Mouse (Mus musculus) forebrain, embryonic 15.5 days (tissue): ENCODE data around the gene Rcbtb2. TPM values are rescaled to one million over a fixed set of nuclear protein-coding genes. Genes with fewer than 3 reads are reported as not detected.

Experiments
- ATAC-seq: fragments of 200-750 bp; cut with Nextera tagmentation; replicated peaks from 2 replicates; pipeline ENCODE4 v1.8.0; 2017; ENCODE audit warnings: mild to moderate bottlenecking, moderate TSS enrichment, moderate library complexity
- H3K27ac ChIP-seq: fragments of 300-500 bp; sonication (generic); replicated peaks from 2 replicates; pipeline ENCODE4 v1.5.1; 2015; ENCODE audit warnings: mild to moderate bottlenecking, inconsistent platforms
- H3K27me3 ChIP-seq: fragments of 300-500 bp; sonication (generic); 2 replicates; pipeline ENCODE4 v1.6.1; 2015; ENCODE audit warnings: inconsistent platforms
- H3K36me3 ChIP-seq: fragments of 300-500 bp; sonication (generic); 2 replicates; pipeline ENCODE4 v1.6.1; 2015; ENCODE audit warnings: mild to moderate bottlenecking, inconsistent platforms
- H3K4me1 ChIP-seq: fragments of 300-500 bp; sonication (generic); 2 replicates; pipeline ENCODE4 v1.6.1; 2015; ENCODE audit warnings: inconsistent platforms
- H3K4me2 ChIP-seq: fragments of 300-500 bp; sonication (generic); replicated peaks from 2 replicates; pipeline ENCODE4 v1.6.1; 2015; ENCODE audit warnings: mild to moderate bottlenecking, inconsistent platforms
- H3K4me3 ChIP-seq: fragments of 300-500 bp; sonication (generic); 2 replicates; pipeline ENCODE4 v1.5.1; 2015; ENCODE audit warnings: mild to moderate bottlenecking, inconsistent platforms
- H3K9ac ChIP-seq: fragments of 300-500 bp; sonication (generic); replicated peaks from 2 replicates; pipeline ENCODE4 v1.6.1; 2015; ENCODE audit warnings: mild to moderate bottlenecking, inconsistent platforms
- H3K9me3 ChIP-seq: fragments of 300-500 bp; sonication (generic); 2 replicates; pipeline ENCODE4 v1.6.1; 2016; ENCODE audit warnings: inconsistent platforms
- WGBS: fragments of 180-500 bp; shearing (Covaris S2); methylation state at CpG from one replicate; pipeline ENCODE4 v1.1.7; 2015; ENCODE audit warnings: mixed read lengths; 5-methylcytosine and 5-hydroxymethylcytosine counted together
- polyA plus RNA-seq: library from polyadenylated mRNA; unstranded; fragments of >200 nt; fragmentation: Nextera tagmentation; extraction: Ambion mirVana; gene quantifications from 2 replicates; pipeline ENCODE4 v1.2.1, GENCODE M21; 2015

Gene Rcbtb2
- polyA plus RNA-seq, 1 experiment from 2014 or later: 90.8 TPM

GRCm38 (mm10) chr14:73118482-73119347 is 4.1 kb upstream of the Rcbtb2 start:
- Histone ChIP-seq H3K4me1 (no peaks in the 10 kb centered on the region), H3K4me3 (no peak overlapping the region), H3K4me2 (no peak overlapping the region), H3K27me3 (no peaks in the 10 kb centered on the region), H3K9me3 (no peaks in the 10 kb centered on the region), H3K27ac (no peak overlapping the region), H3K9ac (no peak overlapping the region), H3K36me3 (no peaks in the 10 kb centered on the region)
- 74% methylated on average over 14 of the region's 14 CpGs for WGBS
- no peak for ATAC-seq

GRCm38 (mm10) chr14:73119459-73119858 is 3.4 kb upstream of the Rcbtb2 start:
- no peaks in the 10 kb centered on the region for H3K27me3 ChIP-seq
- ATAC-seq: no peak
- no peak overlapping the region for H3K27ac ChIP-seq
- no peaks in the 10 kb centered on the region for H3K4me1 ChIP-seq
- 53% methylated on average over 6 of the region's 6 CpGs for WGBS
- H3K36me3 ChIP-seq: no peaks in the 10 kb centered on the region
- no peaks in the 10 kb centered on the region for H3K9me3 ChIP-seq
- H3K9ac ChIP-seq: no peak overlapping the region
- no peak overlapping the region for H3K4me2 ChIP-seq
- no peak overlapping the region for H3K4me3 ChIP-seq

DNA sequence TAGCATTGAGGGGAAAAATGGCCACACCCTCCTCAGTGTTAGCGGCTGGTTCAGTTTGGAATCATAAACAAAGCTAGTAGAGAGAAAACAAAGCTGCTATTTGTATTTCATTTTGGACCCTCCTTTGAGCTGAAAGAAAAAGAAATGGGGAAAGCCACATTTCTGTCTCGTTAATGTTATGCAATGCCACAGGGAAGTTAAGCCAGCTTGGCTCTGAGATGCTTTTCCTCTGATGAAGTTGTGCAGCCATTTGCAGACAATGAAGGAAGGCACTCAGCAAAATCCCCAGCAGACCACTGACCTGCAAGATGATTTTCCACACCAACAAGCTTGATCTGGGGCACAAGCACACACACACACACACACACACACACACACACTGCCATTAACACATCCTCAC is 2.9 kb upstream of the Rcbtb2 start:
- Histone ChIP-seq H3K4me1 (no peaks in the 10 kb centered on the region), H3K27ac (no peak overlapping the region), H3K4me2 (no peak overlapping the region), H3K36me3 (no peaks in the 10 kb centered on the region), H3K9ac (no peak overlapping the region), H3K27me3 (no peaks in the 10 kb centered on the region), H3K4me3 (no peak overlapping the region), H3K9me3 (no peaks in the 10 kb centered on the region)
- WGBS: 24% methylated on average over 2 of the region's 2 CpGs
- no peak for ATAC-seq

DNA sequence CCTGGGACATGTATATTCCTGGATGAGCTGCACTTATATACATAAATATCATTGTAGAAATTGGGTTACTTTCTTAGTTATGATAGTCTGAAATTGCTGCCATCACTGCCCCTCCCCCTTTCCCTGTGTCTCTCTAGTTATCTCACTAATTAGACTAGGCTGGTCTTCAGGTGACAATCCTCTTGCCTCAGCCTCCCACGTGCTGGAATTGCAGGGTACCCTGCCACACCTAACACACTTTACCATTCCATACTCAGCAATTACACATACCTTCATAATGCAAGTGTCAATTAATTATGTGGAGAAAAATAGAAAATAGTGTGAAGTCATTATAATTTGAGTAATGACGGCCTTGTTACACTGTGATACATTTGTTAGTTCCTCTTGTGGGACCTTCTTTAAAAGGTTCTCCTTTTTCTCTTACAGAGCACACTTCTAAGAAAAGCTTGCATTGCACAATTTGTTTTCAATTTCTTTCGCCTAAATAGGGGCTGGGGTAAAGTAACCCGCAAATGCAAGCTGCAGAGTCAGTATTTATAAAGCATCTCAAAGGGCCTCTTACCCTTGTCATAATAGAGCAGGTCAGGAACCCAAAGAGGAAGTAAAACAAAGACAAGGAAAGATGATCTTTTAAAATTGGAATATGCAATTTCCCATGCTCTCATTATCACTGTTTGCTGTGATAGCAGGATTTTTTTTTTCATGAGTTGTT is 470 bp upstream of the Rcbtb2 start:
- no peaks in the 10 kb centered on the region for H3K4me1 ChIP-seq
- ATAC-seq: no peak
- H3K9me3 ChIP-seq: no peaks in the 10 kb centered on the region
- no peaks in the 10 kb centered on the region for H3K27me3 ChIP-seq
- 49% methylated on average over 4 of the region's 4 CpGs for WGBS
- H3K4me2 ChIP-seq: no peak overlapping the region
- H3K9ac ChIP-seq: no peak overlapping the region
- no peaks in the 10 kb centered on the region for H3K36me3 ChIP-seq
- no peak overlapping the region for H3K4me3 ChIP-seq
- no peak overlapping the region for H3K27ac ChIP-seq

- Histone ChIP-seq H3K27ac (no peak overlapping the region), H3K4me1 (no peaks in the 10 kb centered on the region), H3K9ac (no peak overlapping the region), H3K9me3 (no peaks in the 10 kb centered on the region), H3K36me3 (no peaks in the 10 kb centered on the region), H3K27me3 (no peaks in the 10 kb centered on the region), H3K4me3 (no peak overlapping the region), H3K4me2 (no peak overlapping the region)
- no peak for ATAC-seq
- 93% methylated on average over 9 of the region's 9 CpGs for WGBS
Measured at GRCm38 (mm10) chr14:73123381-73123780, 544 bp downstream of the Rcbtb2 start.

DNA sequence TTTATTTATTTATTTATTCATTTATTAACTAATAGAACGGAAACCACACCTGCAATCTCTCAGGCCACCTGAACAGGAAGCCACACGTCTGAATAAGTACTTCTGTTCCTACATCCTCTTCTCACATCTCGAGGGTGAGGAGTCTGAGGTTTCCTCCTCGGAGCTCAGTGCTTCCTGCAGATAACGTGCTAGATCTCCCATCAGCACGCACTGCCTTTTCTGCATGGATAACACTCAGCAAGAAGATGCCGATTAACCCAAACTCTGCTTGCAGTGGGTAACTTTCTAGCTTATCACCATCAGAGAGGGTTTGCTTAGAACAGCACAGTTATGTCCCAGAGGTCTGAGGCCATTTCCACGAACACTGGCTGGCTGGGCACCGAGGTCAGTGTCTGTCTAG is 949 bp downstream of the Rcbtb2 start:
- Histone ChIP-seq H3K9ac (no peak overlapping the region), H3K4me2 (no peak overlapping the region), H3K9me3 (no peaks in the 10 kb centered on the region), H3K4me1 (no peaks in the 10 kb centered on the region), H3K36me3 (no peaks in the 10 kb centered on the region), H3K27ac (no peak overlapping the region), H3K4me3 (no peak overlapping the region), H3K27me3 (no peaks in the 10 kb centered on the region)
- WGBS: 89% methylated on average over 9 of the region's 9 CpGs
- ATAC-seq: no peak

- Histone ChIP-seq H3K27ac (no peak overlapping the region), H3K9me3 (no peaks in the 10 kb centered on the region), H3K4me2 (no peak overlapping the region), H3K36me3 (no peaks in the 10 kb centered on the region), H3K4me1 (no peaks in the 10 kb centered on the region), H3K9ac (no peak overlapping the region), H3K4me3 (no peak overlapping the region), H3K27me3 (no peaks in the 10 kb centered on the region)
- 83% methylated on average over 5 of the region's 5 CpGs for WGBS
- ATAC-seq: no peak
Measured at GRCm38 (mm10) chr14:73130519-73130918, 7.7 kb downstream of the Rcbtb2 start.

GRCm38 (mm10) chr14:73131856-73132410 is 9.1 kb downstream of the Rcbtb2 start:
- Histone ChIP-seq H3K4me3 (no peak overlapping the region), H3K27me3 (no peaks in the 10 kb centered on the region), H3K4me1 (no peaks in the 10 kb centered on the region), H3K9me3 (no peaks in the 10 kb centered on the region), H3K9ac (no peak overlapping the region), H3K27ac (no peak overlapping the region), H3K4me2 (no peak overlapping the region), H3K36me3 (no peaks in the 10 kb centered on the region)
- ATAC-seq: no peak
- 92% methylated on average over 16 of the region's 16 CpGs for WGBS

GRCm38 (mm10) chr14:73132731-73133130 is 9.9 kb downstream of the Rcbtb2 start:
- no peak overlapping the region for H3K9ac ChIP-seq
- no peaks in the 10 kb centered on the region for H3K4me1 ChIP-seq
- H3K27ac ChIP-seq: no peak overlapping the region
- H3K36me3 ChIP-seq: no peaks in the 10 kb centered on the region
- 75% methylated on average over 4 of the region's 4 CpGs for WGBS
- H3K4me2 ChIP-seq: no peak overlapping the region
- H3K4me3 ChIP-seq: no peak overlapping the region
- no peak for ATAC-seq
- no peaks in the 10 kb centered on the region for H3K27me3 ChIP-seq
- H3K9me3 ChIP-seq: no peaks in the 10 kb centered on the region

GRCm38 (mm10) chr14:73137234-73137633 is 14.4 kb downstream of the Rcbtb2 start:
- Histone ChIP-seq H3K9me3 (no peaks in the 10 kb centered on the region), H3K9ac (no peak overlapping the region), H3K36me3 (no peaks in the 10 kb centered on the region), H3K4me1 (peaks cover 4% of the 10 kb centered on the region; the same call in 1 of the 2 replicates), H3K27me3 (no peaks in the 10 kb centered on the region), H3K4me3 (no peak overlapping the region), H3K4me2 (no peak overlapping the region), H3K27ac (no peak overlapping the region)
- 83% methylated on average over 5 of the region's 5 CpGs for WGBS
- ATAC-seq: no peak

DNA sequence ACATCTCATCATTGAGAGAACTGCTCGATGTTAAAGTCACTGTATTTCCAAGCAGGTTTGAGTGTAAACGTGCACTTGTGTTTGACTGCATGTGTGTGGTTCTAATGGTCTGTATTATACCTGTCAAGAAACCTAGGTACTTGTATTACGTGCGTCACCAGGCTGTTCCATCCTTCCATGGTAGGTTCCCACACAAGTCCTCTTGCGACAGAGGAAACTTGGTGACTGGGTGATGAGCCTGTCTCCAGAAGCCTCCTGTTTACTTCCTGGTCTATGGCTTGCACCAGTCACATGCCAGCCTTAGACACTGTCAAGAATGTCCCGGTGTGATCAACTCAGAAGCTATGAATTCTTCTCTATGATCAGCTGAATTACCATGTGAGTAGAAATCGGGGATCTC is 15.6 kb downstream of the Rcbtb2 start:
- no peak overlapping the region for H3K9ac ChIP-seq
- H3K4me3 ChIP-seq: no peak overlapping the region
- H3K27me3 ChIP-seq: no peaks in the 10 kb centered on the region
- no peak for ATAC-seq
- H3K4me2 ChIP-seq: no peak overlapping the region
- whole genome bisulfite sequencing: 94% methylated on average over 7 of the region's 7 CpGs
- no peaks in the 10 kb centered on the region for H3K36me3 ChIP-seq
- no peaks in the 10 kb centered on the region for H3K9me3 ChIP-seq
- no peak overlapping the region for H3K27ac ChIP-seq
- H3K4me1 ChIP-seq: peaks cover 8% of the 10 kb centered on the region; the same call in 1 of the 2 replicates

DNA sequence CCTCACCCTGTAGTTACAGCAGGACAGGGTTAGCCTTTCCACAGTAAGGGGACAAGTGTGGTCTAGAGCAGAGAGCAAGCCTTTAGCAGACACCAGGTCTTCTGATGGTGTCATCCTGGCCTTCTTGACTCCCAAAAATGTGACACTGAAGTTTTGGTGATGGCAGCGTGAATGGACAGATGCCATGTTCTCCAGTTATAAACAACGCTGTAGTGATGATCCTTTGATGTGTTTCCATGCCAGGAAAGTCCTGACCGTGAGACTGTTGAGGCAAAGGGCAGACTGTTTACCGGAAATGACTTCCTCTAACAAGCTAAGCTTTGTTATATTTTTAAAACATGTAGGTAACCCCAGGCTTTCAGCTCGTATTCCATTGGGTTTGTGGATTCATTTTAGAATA is 17.0 kb downstream of the Rcbtb2 start:
- Histone ChIP-seq H3K27me3 (no peaks in the 10 kb centered on the region), H3K9me3 (no peaks in the 10 kb centered on the region), H3K4me2 (no peak overlapping the region), H3K4me1 (peaks cover 22% of the 10 kb centered on the region), H3K4me3 (no peak overlapping the region), H3K27ac (no peak overlapping the region), H3K9ac (no peak overlapping the region), H3K36me3 (no peaks in the 10 kb centered on the region)
- ATAC-seq: no peak
- WGBS: 87% methylated on average over 5 of the region's 5 CpGs
